Mouse (Mus musculus): ENCODE measurements around the gene Map2k1. TPM values are rescaled to one million over a fixed set of nuclear protein-coding genes. Genes with fewer than 3 reads are reported as not detected.

The Map2k1 gene
- total RNA-seq, 2 experiments from 2014 or later: 47.2 to 47.4 TPM

DNA sequence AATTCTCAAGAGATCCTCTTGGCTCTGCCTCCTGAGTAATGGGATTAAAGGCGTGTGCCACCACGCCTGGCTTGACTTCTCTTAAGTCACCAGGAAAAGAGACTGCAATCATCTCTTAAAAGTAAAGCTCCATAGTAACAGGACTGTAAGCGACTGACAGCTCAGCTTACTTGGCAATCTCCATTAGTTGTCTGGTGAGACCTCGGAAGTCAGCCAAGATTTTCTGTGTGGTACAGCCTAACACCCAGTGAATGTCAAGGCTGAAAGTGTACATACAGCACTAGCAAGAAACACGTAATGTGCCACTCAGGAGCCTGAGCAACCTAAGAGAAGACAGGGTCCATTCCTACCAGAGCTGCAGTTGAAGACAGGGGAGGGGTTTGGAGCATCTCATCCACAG lies 93.0 kb downstream of the Map2k1 start:
- no peak for DNase-seq

GRCm38 (mm10) chr9:64156641-64157040 lies 96.8 kb downstream of the Map2k1 start:
- DNase-seq: no peak

- no peak for DNase-seq
Observed at GRCm38 (mm10) chr9:64139879-64140278, 113.6 kb downstream of the Map2k1 start.

DNA sequence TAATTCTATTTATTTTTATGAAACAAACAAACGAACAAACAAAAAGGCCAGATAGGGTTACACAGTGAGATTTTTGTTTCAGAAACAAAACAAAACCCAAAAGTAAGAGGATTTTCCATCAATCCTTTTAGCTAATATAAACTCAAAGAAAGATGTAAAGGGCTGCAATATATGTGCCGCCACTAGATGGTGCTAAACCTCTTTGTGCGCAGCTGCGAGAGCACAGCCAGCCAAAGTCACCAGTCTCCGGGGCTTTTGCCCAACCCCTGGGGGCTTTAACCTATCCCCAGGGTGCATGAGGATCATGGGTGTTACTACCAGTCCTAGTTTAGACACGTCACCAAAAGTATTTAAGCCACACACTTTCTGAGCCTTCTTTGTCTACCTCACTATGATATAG lies 114.5 kb downstream of the Map2k1 start:
- DNase-seq: peak; percentile 6

Small RNA genes lying within 50 kb of the gene (microRNA-seq; reads per million reads assigned to microRNA genes)
- 0 reads per million in 2 experiments for gene Gm24106 (ENCODE audit: borderline replicate concordance in 2 of 2)

Other genes starting within 250 kb of the Map2k1 start
- gene Smad6, start 231.6 kb downstream of the Map2k1 start, total RNA-seq (2021): 1 to 10 TPM; 2.8 to 5.2 TPM
- 1 to 10 TPM in 1 of 2 experiments, not detected in 1; 1.0 TPM for gene Lctl, start 136.5 kb downstream of the Map2k1 start, total RNA-seq (2021)
- under 1 TPM; 0.38 to 0.88 TPM for gene Zwilch, start 80.5 kb downstream of the Map2k1 start, total RNA-seq (2021)
- gene Rpl4, start 80.3 kb downstream of the Map2k1 start, total RNA-seq (2021): 100 to 1,000 TPM; 458 to 485 TPM
- gene Snapc5, start 74.4 kb downstream of the Map2k1 start, total RNA-seq (2021): 10 to 100 TPM; 17.9 to 18.5 TPM
- gene Uchl4, start 18.4 kb downstream of the Map2k1 start, total RNA-seq (2021): 1 to 10 TPM; 1.4 to 1.8 TPM
- gene Tipin, start 27.9 kb upstream of the Map2k1 start, total RNA-seq (2021): 1 to 10 TPM; 8.0 to 8.7 TPM
- gene Dis3l, start 87.7 kb upstream of the Map2k1 start, total RNA-seq (2021): 10 to 100 TPM; 18.4 to 19.4 TPM
- under 1 TPM; 0.54 to 0.67 TPM for gene Megf11, start 132.0 kb upstream of the Map2k1 start, total RNA-seq (2021)